28 mouse cellular contexts compared by ENCODE assay signal in genomic region chr10:70936008-70936407, GRCm38 (mm10).
"Had no signal": no experiment of that assay in that cellular context is flagged by ENCODE, and none has a peak within 500 bp of the region (broad histone marks: within the 10 kb centered on the region; RNA-seq: fewer than 3 reads in every experiment).

No protein-coding gene starts in this region.

- H3K36me3 ChIP-seq: hindbrain, embryonic 15.5 days; intestine, embryonic 15.5 days had no signal

- H3K9me3 ChIP-seq: heart, embryonic 13.5 days; heart, embryonic 15.5 days; hindbrain, embryonic 13.5 days; hindbrain, embryonic 15.5 days; intestine, embryonic 15.5 days; kidney, embryonic 15.5 days had no signal

- H3K4me3 ChIP-seq: heart, embryonic 12.5 days; heart, embryonic 13.5 days; heart, embryonic 15.5 days; hindbrain, embryonic 10.5 days; hindbrain, embryonic 12.5 days; hindbrain, embryonic 13.5 days; hindbrain, embryonic 15.5 days; intestine, embryonic 15.5 days; kidney, embryonic 15.5 days; layer of hippocampus, adult 2 months; left cerebral cortex, adult 2 months had no signal

- DNase-seq: heart, postnatal 14 days; heart, postnatal 4 days; kidney, adult 11 months; kidney, adult 18-20 months; kidney, adult 2 months; kidney, adult 8-10 months; kidney, adult 9 months; kidney, postnatal 10 days; kidney, postnatal 14 days; kidney, postnatal 25 days; kidney, postnatal 36 days; kidney, postnatal 4 days; layer of hippocampus, adult 9-11 months; layer of hippocampus, postnatal 36 days had no signal

- H3K4me1 ChIP-seq: intestine, embryonic 15.5 days had no signal

- H3K27me3 ChIP-seq: heart, embryonic 12.5 days; heart, embryonic 13.5 days; heart, embryonic 15.5 days; hindbrain, embryonic 12.5 days; hindbrain, embryonic 13.5 days; hindbrain, embryonic 15.5 days; intestine, embryonic 15.5 days; kidney, embryonic 15.5 days had no signal

- H3K27ac ChIP-seq: heart, embryonic 13.5 days; heart, embryonic 15.5 days; hindbrain, embryonic 10.5 days; hindbrain, embryonic 12.5 days; hindbrain, embryonic 13.5 days; hindbrain, embryonic 14.5 days; hindbrain, embryonic 15.5 days; hindbrain, postnatal 0 days; intestine, embryonic 15.5 days; kidney, embryonic 15.5 days; kidney, postnatal 0 days; layer of hippocampus, adult 2 months; left cerebral cortex, adult 2 months had no signal
